Mouse (Mus musculus): ENCODE measurements around the gene Tmem150b. TPM values are rescaled to one million over a fixed set of nuclear protein-coding genes. Genes with fewer than 3 reads are reported as not detected.

Tmem150b gene
- polyA plus RNA-seq, 1 experiment: 33.6 TPM

DNA sequence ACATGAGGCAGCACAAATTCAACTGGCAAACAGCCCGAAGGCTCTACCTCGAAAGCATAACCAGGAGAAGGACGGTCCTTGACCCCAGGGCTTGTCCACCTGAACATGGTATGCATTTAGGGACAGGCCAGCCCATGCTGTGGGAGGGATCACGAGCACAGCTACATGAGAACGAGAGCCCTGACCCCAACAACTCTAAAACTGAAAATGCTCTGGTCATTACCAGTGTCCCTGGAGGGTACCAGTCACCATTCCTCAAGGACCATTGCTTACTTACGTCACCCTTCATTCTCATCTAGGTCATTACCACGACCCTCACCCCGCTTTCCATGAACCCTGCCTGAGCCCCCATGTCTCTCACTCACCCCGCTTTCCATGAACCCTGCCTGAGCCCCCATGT is 55.9 kb downstream of the Tmem150b start:
- no peak for TF ChIP-seq POLR2A (IDR thresholded peaks at IDR 0.05; ENCODE audit: borderline replicate concordance, low read depth, low read length)
- TF ChIP-seq CTCF (IDR thresholded peaks at IDR 0.05; ENCODE audit: low read depth, low read length): no peak
- no peaks in the 10 kb centered on the region for H3K4me1 ChIP-seq (ENCODE audit: control insufficient read depth, insufficient read depth, low read length)
- no peak overlapping the region for H3K4me3 ChIP-seq (ENCODE audit: insufficient read depth, low read length)
- no peak overlapping the region for H3K27ac ChIP-seq (ENCODE audit: insufficient read depth, low read depth, low read length)

- H3K4me3 ChIP-seq (ENCODE audit: insufficient read depth, low read length): no peak overlapping the region
- H3K4me1 ChIP-seq (ENCODE audit: control insufficient read depth, insufficient read depth, low read length): no peaks in the 10 kb centered on the region
- TF ChIP-seq POLR2A (IDR thresholded peaks at IDR 0.05; ENCODE audit: borderline replicate concordance, low read depth, low read length) (no peak), CTCF (IDR thresholded peaks at IDR 0.05; ENCODE audit: low read depth, low read length) (no peak)
- no peak overlapping the region for H3K27ac ChIP-seq (ENCODE audit: insufficient read depth, low read depth, low read length)
These were observed 56.5 kb downstream of the Tmem150b start for GRCm38 (mm10) chr7:4668506-4668905.

DNA sequence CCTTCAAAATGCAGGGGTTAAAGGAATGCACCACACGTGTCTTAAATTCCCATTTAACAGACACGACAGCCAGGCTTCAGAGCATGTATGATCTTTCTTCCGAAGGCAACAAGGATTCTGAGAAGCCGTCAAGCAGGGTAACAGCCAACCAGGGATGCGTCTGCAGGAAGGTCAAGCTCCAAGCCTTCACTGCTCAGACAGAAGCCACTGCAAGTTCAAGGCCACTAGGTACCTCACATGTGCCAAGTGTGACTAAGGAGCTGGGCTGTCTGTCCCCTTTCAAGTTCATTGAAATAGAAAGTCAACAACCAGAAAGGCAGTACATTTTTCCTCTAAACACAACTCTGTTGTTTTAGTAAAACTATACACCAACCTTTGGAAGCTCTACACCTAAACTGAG is 58.2 kb downstream of the Tmem150b start:
- TF ChIP-seq CTCF (IDR thresholded peaks at IDR 0.05; ENCODE audit: low read depth, low read length): no peak
- no peak for TF ChIP-seq POLR2A (IDR thresholded peaks at IDR 0.05; ENCODE audit: borderline replicate concordance, low read depth, low read length)
- Histone ChIP-seq H3K4me1 (ENCODE audit: control insufficient read depth, insufficient read depth, low read length) (no peaks in the 10 kb centered on the region), H3K4me3 (ENCODE audit: insufficient read depth, low read length) (no peak overlapping the region), H3K27ac (ENCODE audit: insufficient read depth, low read depth, low read length) (no peak overlapping the region)

DNA sequence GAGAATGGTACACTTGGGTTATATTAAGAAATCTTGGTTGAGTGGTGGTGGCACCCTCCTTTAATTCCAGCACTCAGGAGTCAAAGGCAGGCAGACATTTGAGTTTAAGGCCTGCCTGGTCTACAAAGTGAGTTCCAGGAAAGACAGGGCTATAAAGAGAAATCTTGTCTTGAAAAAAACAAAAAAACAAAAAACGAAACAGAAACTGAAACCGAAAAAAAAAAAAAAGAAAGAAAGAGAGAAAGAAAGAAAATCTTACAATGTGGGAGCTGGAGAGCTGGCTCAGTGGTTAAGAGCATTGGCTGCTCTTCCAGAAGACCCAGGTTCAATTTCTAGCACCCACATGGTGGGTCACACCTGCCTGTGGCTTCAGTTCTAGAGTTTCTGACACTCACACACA is 61.3 kb downstream of the Tmem150b start:
- no peak overlapping the region for H3K27ac ChIP-seq (ENCODE audit: insufficient read depth, low read depth, low read length)
- no peak overlapping the region for H3K4me3 ChIP-seq (ENCODE audit: insufficient read depth, low read length)
- H3K4me1 ChIP-seq (ENCODE audit: control insufficient read depth, insufficient read depth, low read length): peaks cover 3% of the 10 kb centered on the region; the same call in 1 of the 2 replicates
- TF ChIP-seq CTCF (IDR thresholded peaks at IDR 0.05; ENCODE audit: low read depth, low read length) (no peak), POLR2A (IDR thresholded peaks at IDR 0.05; ENCODE audit: borderline replicate concordance, low read depth, low read length) (no peak)

- Histone ChIP-seq H3K4me3 (ENCODE audit: insufficient read depth, low read length) (no peak overlapping the region), H3K4me1 (ENCODE audit: control insufficient read depth, insufficient read depth, low read length) (peaks cover 3% of the 10 kb centered on the region; the same call in 1 of the 2 replicates), H3K27ac (ENCODE audit: insufficient read depth, low read depth, low read length) (no peak overlapping the region)
- TF ChIP-seq POLR2A (IDR thresholded peaks at IDR 0.05; ENCODE audit: borderline replicate concordance, low read depth, low read length): no peak
- no peak for TF ChIP-seq CTCF (IDR thresholded peaks at IDR 0.05; ENCODE audit: low read depth, low read length)
These were observed 61.9 kb downstream of the Tmem150b start for GRCm38 (mm10) chr7:4663179-4663578.

DNA sequence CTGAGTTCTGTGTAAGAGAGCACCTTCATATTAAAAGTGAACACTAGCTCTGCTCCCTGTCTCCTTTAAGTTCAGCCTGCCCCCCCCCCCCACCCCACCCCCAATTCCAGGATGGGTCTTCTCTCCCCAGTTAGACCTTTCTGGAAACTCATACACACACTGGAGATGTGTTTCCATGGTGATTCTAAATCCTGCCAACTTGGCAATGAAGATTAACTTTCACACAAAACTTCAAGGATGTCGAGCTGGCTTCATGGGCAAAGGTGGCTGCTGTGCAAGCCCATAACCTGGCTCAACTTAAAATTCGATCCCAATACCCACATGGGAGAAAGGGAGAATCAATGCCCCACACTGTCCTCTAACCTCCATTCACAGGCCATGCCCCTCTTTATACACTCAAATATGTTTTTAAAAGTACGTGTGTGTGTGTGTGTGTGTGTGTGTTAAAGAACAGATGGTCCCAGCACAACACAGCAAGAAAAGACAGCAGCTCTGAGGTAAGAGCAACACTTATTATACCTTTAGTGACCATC is 65.1 kb downstream of the Tmem150b start:
- Histone ChIP-seq H3K27ac (ENCODE audit: insufficient read depth, low read depth, low read length) (no peak overlapping the region), H3K4me3 (ENCODE audit: insufficient read depth, low read length) (no peak overlapping the region), H3K4me1 (ENCODE audit: control insufficient read depth, insufficient read depth, low read length) (peaks cover 20% of the 10 kb centered on the region)
- TF ChIP-seq CTCF (IDR thresholded peaks at IDR 0.05; ENCODE audit: low read depth, low read length): no peak
- no peak for TF ChIP-seq POLR2A (IDR thresholded peaks at IDR 0.05; ENCODE audit: borderline replicate concordance, low read depth, low read length)

GRCm38 (mm10) chr7:4658912-4659551 is 66.0 kb downstream of the Tmem150b start, which contains the start of gene Ppp6r1:
Ppp6r1 (minus strand) TSS chr7:4659019.
- peak within 1 kb of the TSS; percentile 96 for H3K4me3 ChIP-seq (ENCODE audit: insufficient read depth, low read length)
- peak within 1 kb of the TSS; percentile 77 for H3K27ac ChIP-seq (ENCODE audit: insufficient read depth, low read depth, low read length)
- peaks cover 20% of the 10 kb centered on the region for H3K4me1 ChIP-seq (ENCODE audit: control insufficient read depth, insufficient read depth, low read length)
- TF ChIP-seq CTCF (IDR thresholded peaks at IDR 0.05; ENCODE audit: low read depth, low read length) (no peak), POLR2A (IDR thresholded peaks at IDR 0.05; ENCODE audit: borderline replicate concordance, low read depth, low read length) (no peak)

DNA sequence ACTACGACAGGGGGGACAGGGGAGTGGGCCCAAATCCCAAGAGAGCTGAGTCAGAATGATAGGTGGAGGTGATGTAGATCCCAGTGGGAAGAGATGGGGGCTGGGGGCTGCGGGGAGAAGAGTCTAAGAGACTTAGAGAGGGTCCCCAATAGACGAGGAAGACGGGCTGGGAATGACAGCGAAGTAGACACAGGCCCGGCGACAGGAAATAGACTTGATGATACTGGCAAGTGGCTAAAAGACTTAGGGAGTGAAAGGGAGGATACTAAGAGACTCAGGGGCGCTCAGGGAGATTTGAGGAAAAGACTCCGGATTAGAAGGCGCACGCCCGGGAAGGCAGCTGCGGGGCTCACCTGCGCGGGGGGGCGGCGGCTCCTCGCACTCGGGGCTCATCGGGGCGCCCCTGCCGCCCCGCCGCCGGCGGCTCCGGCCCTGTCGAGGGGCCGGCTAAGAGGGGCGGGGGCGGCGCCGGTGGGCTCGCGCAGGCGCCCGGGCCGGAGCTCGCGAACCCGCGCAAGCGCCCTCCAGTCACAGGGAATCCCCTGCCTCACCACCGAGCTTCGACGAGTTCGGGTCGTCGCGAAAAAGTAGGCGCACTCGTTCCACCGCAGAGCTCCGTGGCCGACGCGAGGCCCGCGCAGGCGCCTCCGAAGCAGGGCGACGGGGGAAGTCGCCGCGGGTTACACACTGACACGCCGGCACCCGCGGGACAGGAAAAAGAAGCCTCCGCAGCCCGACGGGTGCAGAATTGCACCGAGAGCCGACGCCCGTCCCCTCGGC is 66.7 kb downstream of the Tmem150b start:
- Histone ChIP-seq H3K4me1 (ENCODE audit: control insufficient read depth, insufficient read depth, low read length) (peaks cover 23% of the 10 kb centered on the region), H3K4me3 (ENCODE audit: insufficient read depth, low read length) (peak overlapping the region; percentile 96), H3K27ac (ENCODE audit: insufficient read depth, low read depth, low read length) (peak overlapping the region; percentile 75)
- TF ChIP-seq POLR2A (IDR thresholded peaks at IDR 0.05; ENCODE audit: borderline replicate concordance, low read depth, low read length) (no peak), CTCF (IDR thresholded peaks at IDR 0.05; ENCODE audit: low read depth, low read length) (no peak)

DNA sequence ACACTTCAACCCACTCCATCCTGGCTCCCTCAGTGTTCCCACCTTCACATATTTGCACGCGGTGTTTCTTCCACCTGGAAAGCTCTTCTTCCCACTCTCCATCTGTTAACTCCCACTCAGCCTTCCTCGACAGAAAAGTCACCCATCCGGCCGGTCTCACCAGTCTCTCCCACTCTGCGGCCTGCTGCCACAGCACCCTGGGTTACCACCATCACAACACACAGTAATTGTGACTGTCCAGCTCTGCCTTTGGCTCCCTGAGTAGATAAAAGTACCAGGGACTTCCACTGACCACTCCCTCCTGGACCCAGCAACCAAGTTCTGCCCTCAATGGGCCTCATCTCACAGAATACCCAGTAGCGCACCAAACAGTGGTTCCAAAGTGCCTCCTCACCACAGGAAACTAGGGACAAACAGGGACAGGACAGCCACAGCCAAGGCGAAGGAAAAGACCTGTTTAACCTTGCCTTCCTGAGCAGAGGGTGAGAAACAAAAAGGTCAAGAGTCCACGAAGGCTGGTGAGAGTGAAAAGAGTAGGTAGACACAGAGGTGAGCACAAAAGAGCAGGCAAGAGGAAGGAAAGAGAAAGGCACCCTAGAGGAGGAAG is 67.4 kb downstream of the Tmem150b start:
- H3K4me3 ChIP-seq (ENCODE audit: insufficient read depth, low read length): peak overlapping the region; percentile 96
- H3K27ac ChIP-seq (ENCODE audit: insufficient read depth, low read depth, low read length): peak overlapping the region; percentile 75
- peaks cover 29% of the 10 kb centered on the region for H3K4me1 ChIP-seq (ENCODE audit: control insufficient read depth, insufficient read depth, low read length)
- no peak for TF ChIP-seq CTCF (IDR thresholded peaks at IDR 0.05; ENCODE audit: low read depth, low read length)
- no peak for TF ChIP-seq POLR2A (IDR thresholded peaks at IDR 0.05; ENCODE audit: borderline replicate concordance, low read depth, low read length)

Other genes with a start within 250 kb of the Tmem150b start
- 293 and 348 TPM in 2 replicates for gene Ppp1r12c, start 223.6 kb downstream of the Tmem150b start, polyA plus RNA-seq (2012; ENCODE audit: insufficient read depth, insufficient read length, missing spikeins)
- 3.0 and 4.4 TPM in 2 replicates for gene Tnnt1, start 208.9 kb downstream of the Tmem150b start, polyA plus RNA-seq (2012; ENCODE audit: insufficient read depth, insufficient read length, missing spikeins)
- 12.3 and 19.9 TPM in 2 replicates for gene Tnni3, start 201.0 kb downstream of the Tmem150b start, polyA plus RNA-seq (2012; ENCODE audit: insufficient read depth, insufficient read length, missing spikeins)
- 8.2 and 8.9 TPM in 2 replicates for gene Dnaaf3, start 192.8 kb downstream of the Tmem150b start, polyA plus RNA-seq (2012; ENCODE audit: insufficient read depth, insufficient read length, missing spikeins)
- not detected in 2 replicates for gene Syt5, start 177.7 kb downstream of the Tmem150b start, polyA plus RNA-seq (2012; ENCODE audit: insufficient read depth, insufficient read length, missing spikeins)
- gene Ptprh, start 121.2 kb downstream of the Tmem150b start, polyA plus RNA-seq (2012; ENCODE audit: insufficient read depth, insufficient read length, missing spikeins): not detected in 2 replicates
- 10.9 and 14.8 TPM in 2 replicates for gene Tmem86b, start 93.8 kb downstream of the Tmem150b start, polyA plus RNA-seq (2012; ENCODE audit: insufficient read depth, insufficient read length, missing spikeins)
- gene Ppp6r1, start 66.2 kb downstream of the Tmem150b start, polyA plus RNA-seq (2012; ENCODE audit: insufficient read depth, insufficient read length, missing spikeins): 84.8 and 90.0 TPM in 2 replicates
- 24.7 and 26.7 TPM in 2 replicates for gene Hspbp1, start 40.2 kb downstream of the Tmem150b start, polyA plus RNA-seq (2012; ENCODE audit: insufficient read depth, insufficient read length, missing spikeins)
- gene Brsk1, start 34.6 kb downstream of the Tmem150b start, polyA plus RNA-seq (2012; ENCODE audit: insufficient read depth, insufficient read length, missing spikeins): 0.64 TPM in 1 of 2 replicates, not detected in the other
- 109 and 120 TPM in 2 replicates for gene Kmt5c, start 14.9 kb upstream of the Tmem150b start, polyA plus RNA-seq (2012; ENCODE audit: insufficient read depth, insufficient read length, missing spikeins)
- gene Cox6b2, start 27.8 kb upstream of the Tmem150b start, polyA plus RNA-seq (2012; ENCODE audit: insufficient read depth, insufficient read length, missing spikeins): 8.0 and 8.1 TPM in 2 replicates
- not detected in 2 replicates for gene Fam71e2, start 46.1 kb upstream of the Tmem150b start, polyA plus RNA-seq (2012; ENCODE audit: insufficient read depth, insufficient read length, missing spikeins)
- not detected in 2 replicates for gene Il11, start 57.6 kb upstream of the Tmem150b start, polyA plus RNA-seq (2012; ENCODE audit: insufficient read depth, insufficient read length, missing spikeins)
- not detected in 2 replicates for gene Tmem190, start 57.7 kb upstream of the Tmem150b start, polyA plus RNA-seq (2012; ENCODE audit: insufficient read depth, insufficient read length, missing spikeins)
- gene Tmem238, start 64.4 kb upstream of the Tmem150b start, polyA plus RNA-seq (2012; ENCODE audit: insufficient read depth, insufficient read length, missing spikeins): 2.1 and 3.6 TPM in 2 replicates
- gene Rpl28, start 67.6 kb upstream of the Tmem150b start, polyA plus RNA-seq (2012; ENCODE audit: insufficient read depth, insufficient read length, missing spikeins): 636 and 681 TPM in 2 replicates
- gene Ube2s, start 87.3 kb upstream of the Tmem150b start, polyA plus RNA-seq (2012; ENCODE audit: insufficient read depth, insufficient read length, missing spikeins): 109 and 131 TPM in 2 replicates
- gene Shisa7, start 119.4 kb upstream of the Tmem150b start, polyA plus RNA-seq (2012; ENCODE audit: insufficient read depth, insufficient read length, missing spikeins): not detected in 2 replicates
- 20.4 and 21.2 TPM in 2 replicates for gene Isoc2b, start 145.0 kb upstream of the Tmem150b start, polyA plus RNA-seq (2012; ENCODE audit: insufficient read depth, insufficient read length, missing spikeins)
- 15.5 and 16.4 TPM in 2 replicates for gene Isoc2a, start 151.9 kb upstream of the Tmem150b start, polyA plus RNA-seq (2012; ENCODE audit: insufficient read depth, insufficient read length, missing spikeins)
- gene Gm36210, start 181.3 kb upstream of the Tmem150b start, polyA plus RNA-seq (2012; ENCODE audit: insufficient read depth, insufficient read length, missing spikeins): not detected in 2 replicates
- gene Zfp628, start 190.0 kb upstream of the Tmem150b start, polyA plus RNA-seq (2012; ENCODE audit: insufficient read depth, insufficient read length, missing spikeins): 7.1 and 8.7 TPM in 2 replicates
- 0.78 and 1.6 TPM in 2 replicates for gene Nat14, start 196.8 kb upstream of the Tmem150b start, polyA plus RNA-seq (2012; ENCODE audit: insufficient read depth, insufficient read length, missing spikeins)
- gene Ssc5d, start 200.5 kb upstream of the Tmem150b start, polyA plus RNA-seq (2012; ENCODE audit: insufficient read depth, insufficient read length, missing spikeins): 0.24 TPM in 1 of 2 replicates, not detected in the other
- 0.58 TPM in 1 of 2 replicates, not detected in the other for gene Sbk2, start 239.2 kb upstream of the Tmem150b start, polyA plus RNA-seq (2012; ENCODE audit: insufficient read depth, insufficient read length, missing spikeins)
- not detected in 2 replicates for gene Sbk3, start 245.9 kb upstream of the Tmem150b start, polyA plus RNA-seq (2012; ENCODE audit: insufficient read depth, insufficient read length, missing spikeins)

All from bone marrow macrophage, adult 2 months (primary cell).